Mouse (Mus musculus): ENCODE results near the gene Slc44a1.

DNA sequence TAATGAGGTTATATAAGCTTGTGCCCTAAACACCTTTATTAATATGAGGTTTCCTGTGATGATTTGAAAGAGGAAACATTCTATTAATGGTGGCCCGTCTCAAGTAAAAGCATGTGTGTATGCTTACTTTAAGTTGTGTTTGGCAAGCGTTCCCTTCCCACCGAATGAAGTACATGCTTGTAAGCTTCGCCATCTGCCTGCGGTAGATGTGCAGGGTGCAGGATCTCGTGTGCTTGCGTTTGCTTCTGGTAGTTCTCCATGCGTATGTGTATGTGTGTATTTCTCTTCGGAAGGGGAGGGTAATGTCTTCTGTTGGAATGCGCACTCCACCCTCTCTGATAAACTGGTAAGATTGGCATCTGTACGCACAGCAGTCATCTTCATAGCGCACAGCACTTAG lies 95.6 kb downstream of the Slc44a1 start:
- TF ChIP-seq CTCF (IDR thresholded peaks at IDR 0.05; ENCODE audit: borderline replicate concordance, control insufficient read depth, extremely low read depth, insufficient read depth, low read length, poor library complexity) (no peak), POLR2A (IDR thresholded peaks at IDR 0.05; ENCODE audit: control insufficient read depth, extremely low read depth, insufficient read depth, low read length, poor library complexity) (no peak)

Measured in thymus, adult 2 months (tissue).